In the genomic region with DNA sequence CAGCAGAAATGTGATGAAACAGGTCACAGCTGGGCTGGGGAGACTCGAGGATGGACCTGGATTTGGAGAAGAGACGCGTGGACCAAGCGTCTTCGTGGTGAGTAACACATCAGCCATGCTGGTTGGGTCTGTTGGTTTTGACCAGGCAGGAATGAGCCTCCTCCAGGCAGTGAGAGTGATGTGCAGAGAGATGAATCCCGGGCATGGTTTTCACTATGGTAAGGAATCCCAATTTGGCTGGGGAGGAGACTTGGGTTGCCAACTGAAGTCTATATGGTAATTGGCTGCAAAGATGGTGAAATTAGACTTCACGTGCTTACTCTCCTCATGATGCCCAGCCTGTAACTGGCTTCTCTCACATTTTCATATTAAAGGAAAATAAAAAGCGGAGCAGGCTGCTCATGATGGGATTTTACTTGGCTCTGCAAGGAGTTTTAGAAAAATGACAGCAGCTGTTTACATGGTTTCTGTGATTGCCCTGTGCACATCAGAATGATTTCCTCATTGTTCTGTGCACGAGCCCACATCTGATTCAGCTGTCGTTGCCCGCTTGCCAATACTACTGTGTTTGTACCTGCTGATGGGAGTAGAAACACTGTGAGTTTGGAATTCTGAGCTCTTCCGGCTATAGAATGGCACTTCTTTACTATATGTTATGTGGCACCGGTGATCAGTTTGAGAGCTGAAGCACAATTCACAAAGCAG, we compare ENCODE assay signal across 15 mouse cellular contexts.
DNase-seq lines count a peak whose midpoint lies in the region; ATAC-seq and TF ChIP-seq lines count a peak whose summit lies in the region.
"Had no signal": no experiment of that assay in that cellular context is flagged by ENCODE, and none has a peak within 500 bp of the region (broad histone marks: within the 10 kb centered on the region; RNA-seq: fewer than 3 reads in every experiment).

No protein-coding gene starts in this region.

- no peak overlapping the region for H3K4me2 ChIP-seq in neural tube, embryonic 13.5 days
- peak overlapping the region; percentile 31 for H3K4me2 ChIP-seq in forebrain, postnatal 0 days (ENCODE audit: low read depth)
- peak overlapping the region; percentile 25 for H3K4me2 ChIP-seq in neural tube, embryonic 15.5 days
- H3K4me2 ChIP-seq: embryonic facial prominence, embryonic 13.5 days; liver, embryonic 13.5 days had no signal

- peak; percentile 61; the same call in 1 of the 2 replicates for ATAC-seq in neural tube, embryonic 13.5 days (ENCODE audit: low read depth)
- ATAC-seq in forebrain, postnatal 0 days = peak; percentile 82
- ATAC-seq in neural tube, embryonic 15.5 days (ENCODE audit: low FRiP score) = peak; percentile 49

- H3K27me3 ChIP-seq in neural tube, embryonic 13.5 days = no peaks in the 10 kb centered on the region
- H3K27me3 ChIP-seq in forebrain, postnatal 0 days (ENCODE audit: insufficient read depth, low read length) = no peaks in the 10 kb centered on the region
- H3K27me3 ChIP-seq in neural tube, embryonic 15.5 days (replicated peaks) = no peaks in the 10 kb centered on the region
- H3K27me3 ChIP-seq: embryonic facial prominence, embryonic 13.5 days; liver, embryonic 13.5 days had no signal

- WGBS in neural tube, embryonic 13.5 days = 67% methylated on average over 13 of the region's 13 CpGs
- WGBS in forebrain, postnatal 0 days = 27% methylated on average over 13 of the region's 13 CpGs
- WGBS in neural tube, embryonic 15.5 days = 51% methylated on average over 13 of the region's 13 CpGs

- TF ChIP-seq CTCF in forebrain, postnatal 0 days (IDR thresholded peaks at IDR 0.05; ENCODE audit: low read depth) = peak; percentile 1; the same call in 1 of the 2 replicates

- H3K9ac ChIP-seq in neural tube, embryonic 13.5 days = no peak overlapping the region
- H3K9ac ChIP-seq in forebrain, postnatal 0 days = 0 out of 2 replicates have a peak overlapping the region, but pooled peaks have one; percentile 23
- H3K9ac ChIP-seq in neural tube, embryonic 15.5 days (replicated peaks) = no peak overlapping the region
- H3K9ac ChIP-seq: embryonic facial prominence, embryonic 13.5 days; liver, embryonic 13.5 days had no signal

- H3K4me1 ChIP-seq in neural tube, embryonic 13.5 days (replicated peaks) = peaks cover 46% of the 10 kb centered on the region
- H3K4me1 ChIP-seq in forebrain, postnatal 0 days (ENCODE audit: insufficient read depth) = peaks cover 16% of the 10 kb centered on the region
- H3K4me1 ChIP-seq in neural tube, embryonic 15.5 days = peaks cover 41% of the 10 kb centered on the region
- H3K4me1 ChIP-seq: liver, embryonic 13.5 days had no signal

- H3K9me3 ChIP-seq in neural tube, embryonic 13.5 days = no peaks in the 10 kb centered on the region
- H3K9me3 ChIP-seq in forebrain, postnatal 0 days (ENCODE audit: low read length) = no peaks in the 10 kb centered on the region
- no peaks in the 10 kb centered on the region for H3K9me3 ChIP-seq in neural tube, embryonic 15.5 days (replicated peaks)
- H3K9me3 ChIP-seq: embryonic facial prominence, embryonic 13.5 days; heart, embryonic 10.5 days; liver, embryonic 13.5 days had no signal

- H3K36me3 ChIP-seq in neural tube, embryonic 13.5 days = no peaks in the 10 kb centered on the region
- H3K36me3 ChIP-seq in forebrain, postnatal 0 days (ENCODE audit: insufficient read depth) = no peaks in the 10 kb centered on the region
- H3K36me3 ChIP-seq in neural tube, embryonic 15.5 days = no peaks in the 10 kb centered on the region
- H3K36me3 ChIP-seq: embryonic facial prominence, embryonic 13.5 days; heart, embryonic 10.5 days; liver, embryonic 13.5 days had no signal

- DNase-seq in frontal cortex, postnatal 36 days (ENCODE audit: low spot score in 2 of 2) = peak; percentile 29 to 31
- DNase-seq in frontal cortex, postnatal 14 days (ENCODE audit: low spot score in 2 of 2) = no peak
- DNase-seq in neural tube, embryonic 10.5 days (ENCODE audit: extremely low spot score, low spot score) = no peak
- peak; percentile 82 for DNase-seq in forebrain, postnatal 0 days
- DNase-seq in urinary bladder, postnatal 4 days (ENCODE audit: low spot score in 2 of 2) = no peak
- DNase-seq: adrenal gland, adult 8-10 months; gastrocnemius, postnatal 10 days; layer of hippocampus, postnatal 36 days; liver, embryonic 13.5 days; lung, postnatal 36 days had no signal

- peak overlapping the region; percentile 82 for H3K27ac ChIP-seq in neural tube, embryonic 13.5 days (replicated peaks)
- peak overlapping the region; percentile 81 for H3K27ac ChIP-seq in forebrain, postnatal 0 days (ENCODE audit: low read depth, low read length)
- H3K27ac ChIP-seq in neural tube, embryonic 15.5 days (replicated peaks) = peak overlapping the region; percentile 78
- H3K27ac ChIP-seq: embryonic facial prominence, embryonic 13.5 days; heart, embryonic 10.5 days; kidney, postnatal 0 days; liver, embryonic 13.5 days had no signal

- H3K4me3 ChIP-seq in neural tube, embryonic 13.5 days = no peak overlapping the region
- H3K4me3 ChIP-seq in forebrain, postnatal 0 days (ENCODE audit: low read depth, low read length) = no peak overlapping the region
- no peak overlapping the region for H3K4me3 ChIP-seq in neural tube, embryonic 15.5 days (replicated peaks)
- H3K4me3 ChIP-seq: embryonic facial prominence, embryonic 13.5 days; heart, embryonic 10.5 days; liver, embryonic 13.5 days had no signal

Comparison
In these comparisons a context has a peak if more than half of its experiments do, and no peak if none do; other contexts are left out.
1. DNase-seq: peak in frontal cortex, postnatal 36 days (2 of 2) and forebrain, postnatal 0 days (single experiment); none in frontal cortex, postnatal 14 days (0 of 2), neural tube, embryonic 10.5 days (single experiment) and urinary bladder, postnatal 4 days (0 of 2).
2. Peak in every context shown above with its lines, with median percentiles within 50 percentile points of each other: ATAC-seq and H3K27ac ChIP-seq.